Mouse (Mus musculus) bone marrow macrophage, adult 2 months (primary cell): ENCODE data around the gene Exosc6. TPM values are rescaled to one million over a fixed set of nuclear protein-coding genes. Genes with fewer than 3 reads are reported as not detected.
"Not testable (repeated sequence)": the region's sequence is repeated elsewhere in the genome, so short reads cannot be mapped to it uniquely, and the experiment has no call there.

ENCODE experiments used
- H3K27ac ChIP-seq: 2 replicates; pipeline ENCODE4 v1.5.1; 2012; ENCODE audit warnings: low read depth, low read length; ENCODE audit not compliant: insufficient read depth
- H3K4me1 ChIP-seq: 2 replicates; pipeline ENCODE4 v1.6.1; 2012; ENCODE audit warnings: low read length; ENCODE audit not compliant: control insufficient read depth, insufficient read depth
- H3K4me3 ChIP-seq: 2 replicates; pipeline ENCODE4 v1.5.1; 2012; ENCODE audit warnings: mild to moderate bottlenecking, low read length, moderate library complexity; ENCODE audit not compliant: insufficient read depth
- CTCF ChIP-seq: IDR thresholded peaks from 2 replicates; pipeline ENCODE4 v1.5.1; 2012; ENCODE audit warnings: low read depth, mild to moderate bottlenecking, low read length, moderate library complexity
- POLR2A ChIP-seq: IDR thresholded peaks from 2 replicates; pipeline ENCODE4 v1.6.1; 2012; ENCODE audit warnings: mild to moderate bottlenecking, low read depth, low read length, borderline replicate concordance
- polyA plus RNA-seq: library from polyadenylated mRNA; stranded (reverse); fragments of >200 nt; gene quantifications from 2 replicates; pipeline ENCODE4 v1.2.4, GENCODE M21; 2012; ENCODE audit not compliant: missing spikeins, insufficient read depth, insufficient read length

The Exosc6 gene
- polyA plus RNA-seq, 1 experiment: not detected

DNA sequence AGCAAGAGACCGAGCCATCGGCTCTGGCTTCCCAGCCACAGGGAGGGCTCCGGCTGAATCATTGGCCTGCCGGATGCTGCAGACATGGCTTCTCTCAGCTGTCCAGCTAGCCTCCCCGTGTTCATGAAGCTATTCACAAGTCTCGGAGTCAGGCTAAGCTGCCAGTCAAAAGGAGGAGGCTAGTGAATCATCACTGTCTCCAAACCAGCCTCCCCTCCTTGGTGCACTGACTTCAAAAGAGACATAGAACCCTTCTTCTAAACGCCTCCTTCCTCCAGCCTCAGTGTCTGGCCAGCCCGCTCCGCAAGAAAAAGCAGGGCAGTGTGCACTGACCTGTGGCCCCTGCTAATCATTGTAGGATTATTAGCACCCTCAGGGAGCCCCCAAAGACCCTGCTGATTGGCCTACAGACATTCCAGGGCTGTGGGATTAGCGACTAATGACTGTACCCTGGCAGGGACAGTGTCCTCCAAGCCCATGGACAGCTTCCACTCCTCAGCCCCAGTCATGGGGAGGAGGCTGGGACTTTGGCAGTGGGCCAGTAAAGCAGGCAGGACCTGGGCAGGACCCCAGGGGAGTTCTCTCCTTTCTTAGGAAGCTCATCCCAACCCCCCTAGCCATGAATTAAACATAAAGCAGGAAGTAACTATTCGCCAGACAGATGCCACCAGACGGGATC is 25.6 kb downstream of the Exosc6 start:
- Histone ChIP-seq H3K4me1 (no peaks in the 10 kb centered on the region), H3K27ac (no peak overlapping the region), H3K4me3 (no peak overlapping the region)
- TF ChIP-seq POLR2A: no peak
- TF ChIP-seq CTCF: no peak

DNA sequence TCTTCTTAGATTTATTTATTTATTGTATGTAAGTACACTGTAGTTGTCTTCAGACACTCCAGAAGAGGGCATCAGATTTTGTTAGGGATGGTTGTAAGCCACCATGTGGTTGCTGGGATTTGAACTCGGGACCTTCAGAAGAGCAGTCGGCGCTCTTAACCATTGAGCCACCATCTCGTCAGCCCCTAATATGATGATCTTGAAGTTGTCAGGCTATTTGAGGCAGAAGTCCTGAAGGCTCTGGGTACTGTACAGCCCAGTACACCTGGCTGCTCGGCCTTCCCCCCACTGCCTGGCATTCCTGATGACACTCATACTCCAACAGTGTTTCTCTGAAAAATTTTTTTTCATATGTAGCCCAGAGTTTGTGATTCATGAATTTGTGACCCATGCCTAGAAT is 27.8 kb downstream of the Exosc6 start:
- H3K4me3 ChIP-seq, H3K27ac ChIP-seq, H3K4me1 ChIP-seq: not testable (repeated sequence)

DNA sequence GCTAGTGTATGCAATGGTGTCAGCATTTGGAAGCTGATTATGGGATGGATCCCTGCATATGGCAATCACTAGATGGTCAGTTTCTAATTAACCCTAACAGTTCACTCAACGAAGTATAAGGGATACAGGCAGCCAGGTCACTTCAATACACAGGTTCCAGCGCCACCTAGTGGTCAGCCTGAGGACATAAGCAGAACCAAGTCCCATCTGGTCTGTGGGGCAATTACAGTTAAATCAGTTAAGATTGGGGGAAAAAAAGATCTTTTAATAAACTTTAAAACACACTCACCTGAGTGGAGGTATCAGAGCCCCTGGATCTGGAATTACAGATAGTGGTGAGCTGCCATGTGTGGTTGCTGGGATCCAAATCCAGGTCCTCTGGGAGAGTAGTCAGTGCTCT is 34.0 kb downstream of the Exosc6 start:
- Histone ChIP-seq H3K4me1 (peaks cover 5% of the 10 kb centered on the region), H3K4me3 (no peak overlapping the region), H3K27ac (no peak overlapping the region)
- TF ChIP-seq CTCF (peak; percentile 70), POLR2A (no peak)

GRCm38 (mm10) chr8:111091706-111092105 is 35.6 kb downstream of the Exosc6 start:
- H3K4me1 ChIP-seq: peaks cover 8% of the 10 kb centered on the region
- no peak overlapping the region for H3K27ac ChIP-seq
- TF ChIP-seq POLR2A: no peak
- TF ChIP-seq CTCF: no peak
- no peak overlapping the region for H3K4me3 ChIP-seq

- not testable (repeated sequence) for H3K27ac ChIP-seq, H3K4me3 ChIP-seq
Observed at GRCm38 (mm10) chr8:111092326-111092725, 36.2 kb downstream of the Exosc6 start, which contains the start of gene Clec18a. Gene Clec18a, minus strand, starts transcription at chr8:111092426.

GRCm38 (mm10) chr8:111093865-111094718 is 38.0 kb downstream of the Exosc6 start, which contains the start of gene Pdpr:
Gene Pdpr, plus strand, starts transcription at chr8:111094630.
- no peak for TF ChIP-seq CTCF

More at GRCm38 (mm10) chr8:111092326-111092725, 36.2 kb downstream of the Exosc6 start, which contains the start of gene Clec18a:
- H3K4me1 ChIP-seq: not testable (repeated sequence)

DNA sequence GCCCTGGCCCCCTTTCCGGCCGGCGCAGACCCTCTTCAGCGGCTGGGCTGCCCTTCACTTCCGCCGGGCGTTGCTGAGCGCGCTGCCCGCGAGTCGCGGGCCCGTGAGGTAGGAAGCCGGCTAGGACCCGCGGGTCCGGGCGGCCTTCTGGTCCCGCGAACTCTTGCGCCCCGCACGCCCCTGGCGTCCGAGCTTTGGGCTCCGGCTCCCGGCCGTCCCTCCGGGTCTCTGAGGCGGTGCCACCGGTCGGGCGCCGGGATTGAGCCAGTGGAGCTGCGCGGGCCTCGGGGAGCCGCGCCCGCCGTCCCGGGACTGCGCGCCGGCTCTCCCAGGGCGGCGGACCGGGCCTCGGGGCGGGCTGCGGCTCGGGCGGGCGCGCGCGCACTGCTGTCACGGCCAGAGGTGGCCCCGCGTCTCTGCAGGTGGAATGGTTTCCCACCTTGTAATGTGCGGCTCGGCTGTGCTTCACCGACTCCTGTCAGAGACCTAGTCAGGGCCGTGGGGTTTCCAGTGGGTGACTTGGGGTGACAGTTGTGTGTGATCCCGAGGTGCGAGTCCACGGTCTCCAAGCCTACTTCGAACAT is 38.7 kb downstream of the Exosc6 start:
- H3K4me1 ChIP-seq, H3K27ac ChIP-seq: not testable (repeated sequence)
- peak overlapping the region; percentile 88 for H3K4me3 ChIP-seq

More at GRCm38 (mm10) chr8:111093865-111094718, 38.0 kb downstream of the Exosc6 start, which contains the start of gene Pdpr:
- Histone ChIP-seq H3K4me1 (peaks cover 6% of the 10 kb centered on the region), H3K4me3 (peak within 1 kb of the TSS; percentile 88), H3K27ac (no peak within 1 kb of the TSS)

Other genes starting within 250 kb of the Exosc6 start
- 31.1 and 33.5 TPM in 2 replicates for gene Cog4, start 209.7 kb upstream of the Exosc6 start, polyA plus RNA-seq
- 31.2 and 32.3 TPM in 2 replicates for gene Sf3b3, start 209.6 kb upstream of the Exosc6 start, polyA plus RNA-seq
- 4.8 and 6.2 TPM in 2 replicates for gene Fuk, start 153.9 kb upstream of the Exosc6 start, polyA plus RNA-seq
- 12.4 and 13.3 TPM in 2 replicates for gene St3gal2, start 136.4 kb upstream of the Exosc6 start, polyA plus RNA-seq
- gene Ddx19a, start 58.5 kb upstream of the Exosc6 start, polyA plus RNA-seq: 32.5 and 36.1 TPM in 2 replicates
- 5.5 and 6.4 TPM in 2 replicates for gene Ddx19b, start 24.6 kb upstream of the Exosc6 start, polyA plus RNA-seq
- gene Aars, start 23.2 kb upstream of the Exosc6 start, polyA plus RNA-seq: 20.8 and 27.2 TPM in 2 replicates
- not detected in 2 replicates for gene Clec18a, start 36.1 kb downstream of the Exosc6 start, polyA plus RNA-seq
- 8.1 and 11.3 TPM in 2 replicates for gene Pdpr, start 38.3 kb downstream of the Exosc6 start, polyA plus RNA-seq
- 64.1 and 81.9 TPM in 2 replicates for gene Glg1, start 202.9 kb downstream of the Exosc6 start, polyA plus RNA-seq
- 36.8 and 42.0 TPM in 2 replicates for gene Rfwd3, start 243.9 kb downstream of the Exosc6 start, polyA plus RNA-seq